Mouse (Mus musculus) limb, embryonic 14.5 days (tissue): ENCODE measurements around the gene Ick. TPM values are rescaled to one million over a fixed set of nuclear protein-coding genes. Genes with fewer than 3 reads are reported as not detected.
"Not testable (repeated sequence)": the region's sequence is repeated elsewhere in the genome, so short reads cannot be mapped to it uniquely, and the experiment has no call there.

ENCODE experiments used
- ATAC-seq: fragments of 200-750 bp; cut with Nextera tagmentation; 2 replicates; pipeline ENCODE4 v1.8.0; 2017; ENCODE audit warnings: low read depth, moderate number of reproducible peaks, moderate TSS enrichment; ENCODE audit not compliant: low FRiP score
- DNase-seq: peaks from one replicate; pipeline ENCODE4 v3.0.0-alpha.2; 2015; ENCODE audit warnings: low spot score
- H3K27ac ChIP-seq: fragments of 300-500 bp; sonication (generic); replicated peaks from 2 replicates; pipeline ENCODE4 v1.5.1; 2014; ENCODE audit warnings: low read depth, mild to moderate bottlenecking, low read length, moderate library complexity, mixed read lengths
- H3K27me3 ChIP-seq: fragments of 300-500 bp; sonication (generic); 2 replicates; pipeline ENCODE4 v1.6.1; 2014; ENCODE audit warnings: low read length, mixed read lengths; ENCODE audit not compliant: control insufficient read depth, insufficient read depth
- H3K36me3 ChIP-seq: fragments of 300-500 bp; sonication (generic); 2 replicates; pipeline ENCODE4 v1.6.1; 2014; ENCODE audit warnings: mild to moderate bottlenecking, low read length, moderate library complexity, mixed read lengths; ENCODE audit not compliant: control insufficient read depth, insufficient read depth
- H3K4me1 ChIP-seq: fragments of 300-500 bp; sonication (generic); 2 replicates; pipeline ENCODE4 v1.6.1; 2014; ENCODE audit warnings: antibody characterized with exemption, low read length, mixed read lengths; ENCODE audit not compliant: control insufficient read depth, insufficient read depth
- H3K4me2 ChIP-seq: fragments of 300-500 bp; sonication (generic); replicated peaks from 2 replicates; pipeline ENCODE4 v1.6.1; 2014; ENCODE audit warnings: low read depth, mild to moderate bottlenecking, low read length, moderate library complexity; ENCODE audit not compliant: severe bottlenecking
- H3K4me3 ChIP-seq: fragments of 300-500 bp; sonication (generic); replicated peaks from 2 replicates; pipeline ENCODE4 v1.5.1; 2014; ENCODE audit warnings: low read length
- H3K9ac ChIP-seq: fragments of 300-500 bp; sonication (generic); 2 replicates; pipeline ENCODE4 v1.6.1; 2014; ENCODE audit warnings: mild to moderate bottlenecking, low read depth, low read length, moderate library complexity; ENCODE audit not compliant: severe bottlenecking
- H3K9me3 ChIP-seq: fragments of 300-500 bp; sonication (generic); 2 replicates; pipeline ENCODE4 v1.6.1; 2016; ENCODE audit warnings: low read length; ENCODE audit not compliant: control insufficient read depth
- POLR2A ChIP-seq: fragments of 200-500 bp; IDR thresholded peaks from 2 replicates; pipeline ENCODE4 v1.8.0; 2012; ENCODE audit warnings: inconsistent platforms, mild to moderate bottlenecking, moderate library complexity, borderline replicate concordance; ENCODE audit not compliant: insufficient read depth, insufficient read length; ENCODE audit errors: extremely low read depth
- WGBS: fragments of 180-500 bp; shearing (Covaris S2); extraction: QIAGEN DNeasy Blood & Tissue Kit; methylation state at CpG from one replicate; pipeline ENCODE4 v1.1.7; 2014; 5-methylcytosine and 5-hydroxymethylcytosine counted together
- polyA plus RNA-seq, 2 experiments: library from polyadenylated mRNA; depleted of rRNA in 1 of 2; stranded (reverse) in 1 of 2; unstranded in 1 of 2; fragments of >200 nt; fragmentation: Nextera tagmentation in 1 of 2; extraction: Ambion mirVana in 1 of 2; gene quantifications; 2 replicates each; pipeline versions ENCODE4 v1.2.1 to v1.2.3; 2012 to 2014

Gene Ick
- polyA plus RNA-seq, 2 experiments, result 25.4 to 31.0 TPM

DNA sequence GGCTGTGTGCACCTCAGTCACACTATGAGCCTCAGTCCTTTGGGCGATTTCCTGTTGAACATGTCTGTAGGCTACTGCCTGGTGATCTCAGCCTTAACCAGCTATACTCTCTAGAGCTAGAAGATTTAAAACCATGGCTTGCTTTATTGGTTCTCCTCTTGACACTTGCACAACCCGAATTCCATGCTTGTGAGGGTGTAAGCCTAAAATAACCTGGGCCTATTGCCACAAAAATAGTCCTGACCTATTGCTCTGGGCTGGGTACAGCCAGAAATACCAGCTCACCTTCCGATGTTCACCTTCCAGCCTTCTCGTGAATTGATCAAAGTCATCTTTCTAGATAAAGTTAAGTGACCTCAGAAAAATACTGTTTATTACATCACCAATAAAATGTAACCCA, 30.5 kb downstream of the Ick start:
- DNase-seq (no peak), ATAC-seq (no peak)
- H3K9ac ChIP-seq, result no peak overlapping the region
- H3K4me1 ChIP-seq, result no peaks in the 10 kb centered on the region
- 90% methylated on average over 4 of the region's 4 CpGs for WGBS
- H3K27me3 ChIP-seq, result no peaks in the 10 kb centered on the region
- H3K36me3 ChIP-seq, result peaks cover 73% of the 10 kb centered on the region
- H3K9me3 ChIP-seq, result peaks cover 10% of the 10 kb centered on the region; the same call in 1 of the 2 replicates
- no peak overlapping the region for H3K4me2 ChIP-seq
- H3K4me3 ChIP-seq, result no peak overlapping the region
- TF ChIP-seq POLR2A, result no peak
- H3K27ac ChIP-seq, result no peak overlapping the region

DNA sequence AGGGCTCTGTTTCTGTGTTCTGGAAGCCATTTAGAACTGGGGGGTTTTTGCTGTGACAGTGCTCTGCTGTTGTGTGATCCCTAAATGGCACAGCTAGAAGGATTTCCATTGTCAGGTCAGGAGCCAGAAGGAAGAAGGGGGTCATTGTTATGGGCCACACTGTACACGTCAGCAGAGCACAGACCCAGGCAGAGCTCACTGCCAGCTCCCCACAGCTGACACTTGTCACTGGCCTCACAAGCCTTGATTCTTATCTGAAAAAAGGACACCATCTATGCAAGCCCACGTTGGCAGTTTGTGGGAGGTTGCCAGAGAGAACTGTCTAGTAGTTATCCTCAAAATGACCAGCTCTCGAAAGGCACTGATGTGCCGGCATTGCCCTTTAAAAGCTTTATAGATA, 37.1 kb downstream of the Ick start:
- ATAC-seq, result no peak
- Histone ChIP-seq H3K36me3 (peaks cover 53% of the 10 kb centered on the region), H3K4me1 (no peaks in the 10 kb centered on the region), H3K4me2 (no peak overlapping the region), H3K9ac (no peak overlapping the region), H3K4me3 (no peak overlapping the region), H3K27me3 (no peaks in the 10 kb centered on the region), H3K9me3 (peaks cover 10% of the 10 kb centered on the region; the same call in 1 of the 2 replicates), H3K27ac (no peak overlapping the region)
- TF ChIP-seq POLR2A, result no peak
- DNase-seq, result no peak
- 79% methylated on average over 4 of the region's 4 CpGs for WGBS

DNA sequence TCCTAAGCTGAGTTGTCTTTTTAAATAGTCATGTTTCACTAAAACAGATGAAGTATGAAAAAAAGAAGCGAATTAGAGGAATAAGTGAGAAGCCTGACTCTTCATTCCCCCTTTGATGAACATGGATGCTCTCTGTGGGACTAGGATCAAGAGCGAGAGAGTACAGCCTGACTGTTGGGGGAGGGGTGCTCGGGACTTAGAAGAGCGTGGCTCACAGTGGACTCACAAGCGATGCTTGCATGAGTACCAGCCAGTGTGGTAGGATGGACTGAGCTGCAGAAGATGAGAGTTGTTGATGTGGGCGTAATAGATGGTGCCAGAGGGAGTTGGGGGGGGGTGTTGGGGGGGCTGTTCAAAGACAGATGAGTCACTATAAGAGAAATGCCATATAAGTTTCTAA, 37.6 kb downstream of the Ick start:
- Histone ChIP-seq H3K9me3 (peaks cover 9% of the 10 kb centered on the region; the same call in 1 of the 2 replicates), H3K27me3 (no peaks in the 10 kb centered on the region), H3K27ac (no peak overlapping the region), H3K4me2 (no peak overlapping the region), H3K4me3 (no peak overlapping the region), H3K36me3 (peaks cover 52% of the 10 kb centered on the region), H3K4me1 (no peaks in the 10 kb centered on the region), H3K9ac (no peak overlapping the region)
- no peak for TF ChIP-seq POLR2A
- ATAC-seq (no peak), DNase-seq (no peak)
- WGBS, result 89% methylated on average over 6 of the region's 6 CpGs

DNA sequence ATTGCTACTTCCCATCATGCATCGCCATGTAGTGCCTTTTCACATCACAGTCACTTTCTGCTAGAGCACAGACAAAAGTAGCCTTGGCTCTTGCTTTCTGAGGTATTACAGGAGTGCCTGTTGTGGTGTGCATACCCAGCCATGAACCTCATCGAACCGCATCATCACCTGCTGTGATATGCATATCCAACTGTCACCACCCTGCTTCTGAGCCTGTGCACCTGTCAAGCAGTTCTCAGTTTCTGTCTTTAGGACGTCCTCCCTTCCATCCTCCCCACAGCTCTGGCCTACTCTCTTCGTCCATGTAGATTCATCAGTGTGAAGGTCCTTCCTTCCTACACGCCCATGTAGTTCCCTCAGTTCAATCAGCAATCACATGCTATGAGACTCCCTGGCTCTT, 39.2 kb downstream of the Ick start:
- Histone ChIP-seq H3K4me3 (no peak overlapping the region), H3K36me3 (peaks cover 45% of the 10 kb centered on the region), H3K9me3 (no peaks in the 10 kb centered on the region), H3K27ac (no peak overlapping the region), H3K4me1 (no peaks in the 10 kb centered on the region), H3K27me3 (no peaks in the 10 kb centered on the region), H3K4me2 (no peak overlapping the region), H3K9ac (no peak overlapping the region)
- TF ChIP-seq POLR2A, result no peak
- no peak for ATAC-seq
- WGBS, result 91% methylated on average over 6 of the region's 6 CpGs
- no peak for DNase-seq

DNA sequence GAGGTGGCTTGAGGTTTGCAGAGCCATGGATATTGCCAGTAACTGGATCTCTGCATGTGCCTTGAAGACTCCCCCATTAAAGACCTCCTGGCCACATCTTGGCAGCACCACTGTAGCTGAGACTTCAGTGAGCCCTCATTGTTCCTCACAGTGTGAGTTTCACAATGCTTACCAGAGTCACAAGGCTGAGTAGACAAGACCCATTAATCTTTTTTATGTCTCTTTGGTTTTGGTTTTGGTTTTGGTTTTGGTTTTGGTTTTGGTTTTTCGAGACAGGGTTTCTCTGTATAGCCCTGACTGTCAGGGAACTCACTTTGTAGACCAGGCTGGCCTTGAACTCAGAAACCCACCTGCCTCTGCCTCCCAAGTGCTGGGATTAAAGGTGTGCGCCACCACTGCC, 40.8 kb downstream of the Ick start:
- H3K27ac ChIP-seq, H3K4me1 ChIP-seq, DNase-seq, H3K4me2 ChIP-seq, H3K4me3 ChIP-seq, H3K9me3 ChIP-seq, H3K27me3 ChIP-seq, ATAC-seq, H3K9ac ChIP-seq: not testable (repeated sequence)
- peaks cover 43% of the 10 kb centered on the region for H3K36me3 ChIP-seq
- 89% methylated on average over 2 of the region's 2 CpGs for WGBS
